Mouse (Mus musculus): ENCODE measurements around the gene Gjc1. TPM values are rescaled to one million over a fixed set of nuclear protein-coding genes. Genes with fewer than 3 reads are reported as not detected.

The Gjc1 gene
- total RNA-seq (2021), result 1 to 10 TPM; 4.6 to 5.8 TPM
- long read RNA-seq, experiment 1, partial matches to known transcripts, result 0 of 4 reads
- long read RNA-seq, experiment 1, other reads (novel, unspliced or antisense), result 0 of 4 reads
- long read RNA-seq, experiment 2, transcript Gjc1-201 (3 exons, 1,903 nt), result major isoform, 6 of 8 reads
- long read RNA-seq, experiment 2, partial matches to known transcripts, result 0 of 8 reads
- long read RNA-seq, experiment 2, other reads (novel, unspliced or antisense), result 2 of 8 reads

GRCm38 (mm10) chr11:102819021-102819782 is at the start of gene Gjc1:
Gene Gjc1, minus strand, starts transcription at chr11:102819700.
- peak; percentile 53 to 60 for DNase-seq
- intact Hi-C loops (cut with DNase I), result loop anchor here (2.0 kb wide), 1 partner anchor 42 kb away; no protein-coding TSS in a partner anchor

DNA sequence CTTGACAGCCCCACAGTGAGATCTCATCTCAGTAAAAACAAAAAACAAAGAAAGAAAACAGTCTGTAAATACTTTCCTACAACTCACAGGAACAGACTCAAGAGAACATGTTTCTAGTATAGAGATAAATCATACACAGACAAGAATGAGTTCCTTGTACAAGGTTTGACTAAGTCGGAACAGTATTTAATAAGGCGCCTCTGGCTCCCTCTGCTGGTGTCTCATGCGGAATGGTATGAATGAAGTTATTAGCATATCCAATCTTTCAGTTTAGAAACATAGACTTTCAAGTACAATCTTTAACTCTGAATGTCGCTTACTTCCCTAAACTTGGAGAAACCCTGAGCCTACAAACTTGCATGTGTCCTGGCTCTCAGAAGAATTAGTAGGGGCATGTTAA is 44.8 kb upstream of the Gjc1 start:
- intact Hi-C loops (cut with DNase I), result loop anchor here (1.0 kb wide), 1 partner anchor 90 kb away; no protein-coding TSS in a partner anchor
- peak; percentile 32 to 54 for DNase-seq

DNA sequence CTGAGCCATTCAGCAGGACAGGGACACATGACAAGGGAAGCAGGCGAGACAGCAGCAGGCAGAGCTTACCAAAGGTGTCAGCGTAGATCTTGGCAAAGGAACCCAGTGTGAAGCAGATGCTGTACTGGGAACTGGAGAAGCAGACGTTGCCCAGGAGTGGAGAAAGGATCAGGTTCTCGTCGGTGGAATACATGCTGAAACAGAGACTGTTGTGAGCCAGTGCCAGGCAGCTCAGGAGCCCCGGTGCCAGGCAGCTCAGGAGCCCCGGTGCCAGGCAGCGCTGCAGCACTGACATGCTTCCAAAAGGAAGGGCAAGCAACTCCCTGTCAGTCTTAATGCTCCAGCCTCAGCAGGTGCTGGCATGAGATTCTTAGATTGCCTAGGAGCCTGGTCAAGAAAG is 40.4 kb upstream of the Gjc1 start:
- peak; percentile 27 to 30 for DNase-seq

DNA sequence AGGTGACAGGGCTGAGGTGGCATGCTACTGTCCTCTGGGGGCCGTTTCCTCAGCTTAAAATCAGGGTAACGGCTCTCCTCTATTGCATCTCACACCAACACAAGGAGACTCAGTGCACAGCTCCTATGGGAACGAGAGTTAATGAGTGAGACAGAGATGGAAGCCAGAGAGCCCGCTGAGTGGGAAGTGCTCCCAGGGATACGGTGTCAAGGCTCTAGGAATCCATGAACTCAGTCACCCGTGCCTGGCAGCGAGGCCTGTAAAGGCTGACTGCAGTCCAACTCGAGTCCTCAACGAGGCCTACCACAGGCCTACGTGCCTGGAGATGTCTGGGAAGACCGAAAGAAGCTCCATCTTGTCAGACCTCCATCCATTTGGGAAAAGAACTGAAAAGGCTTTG is 39.5 kb upstream of the Gjc1 start:
- DNase-seq, result no peak
- intact Hi-C loops (cut with DNase I), result no loop called here

More for the DNA sequence above, 40.4 kb upstream of the Gjc1 start:
- intact Hi-C loops (cut with DNase I), result no loop called here

GRCm38 (mm10) chr11:102855941-102856340 is 36.4 kb upstream of the Gjc1 start:
- DNase-seq, result no peak
- intact Hi-C loops (cut with DNase I), result no loop called here

DNA sequence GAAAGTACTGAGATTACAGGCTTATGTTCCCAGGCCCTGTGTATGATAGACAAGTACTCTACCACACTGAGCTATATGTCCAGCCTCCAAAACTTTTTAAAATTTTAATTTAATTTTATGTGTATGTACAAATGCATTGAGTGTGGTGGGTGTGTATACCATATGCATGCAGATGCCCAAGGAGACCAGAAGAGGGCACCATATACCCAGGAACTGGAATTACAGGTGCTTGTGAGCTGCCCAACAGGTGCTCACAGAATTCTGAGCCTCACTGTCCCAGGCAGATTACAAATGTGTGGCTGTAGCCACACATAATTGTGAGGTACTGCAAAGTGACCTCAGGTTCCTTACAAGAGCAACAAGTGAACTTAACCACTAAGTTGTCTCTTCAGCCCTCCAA is 34.3 kb upstream of the Gjc1 start:
- intact Hi-C loops (cut with DNase I), result no loop called here
- DNase-seq, result no peak

GRCm38 (mm10) chr11:102851883-102852282 is 32.4 kb upstream of the Gjc1 start:
- intact Hi-C loops (cut with DNase I), result loop anchor here (1.0 kb wide), 1 partner anchor 77 kb away; no protein-coding TSS in a partner anchor
- DNase-seq, result peak; percentile 62 to 71

GRCm38 (mm10) chr11:102845926-102846325 is 26.4 kb upstream of the Gjc1 start:
- no peak for DNase-seq
- intact Hi-C loops (cut with DNase I), result no loop called here

DNA sequence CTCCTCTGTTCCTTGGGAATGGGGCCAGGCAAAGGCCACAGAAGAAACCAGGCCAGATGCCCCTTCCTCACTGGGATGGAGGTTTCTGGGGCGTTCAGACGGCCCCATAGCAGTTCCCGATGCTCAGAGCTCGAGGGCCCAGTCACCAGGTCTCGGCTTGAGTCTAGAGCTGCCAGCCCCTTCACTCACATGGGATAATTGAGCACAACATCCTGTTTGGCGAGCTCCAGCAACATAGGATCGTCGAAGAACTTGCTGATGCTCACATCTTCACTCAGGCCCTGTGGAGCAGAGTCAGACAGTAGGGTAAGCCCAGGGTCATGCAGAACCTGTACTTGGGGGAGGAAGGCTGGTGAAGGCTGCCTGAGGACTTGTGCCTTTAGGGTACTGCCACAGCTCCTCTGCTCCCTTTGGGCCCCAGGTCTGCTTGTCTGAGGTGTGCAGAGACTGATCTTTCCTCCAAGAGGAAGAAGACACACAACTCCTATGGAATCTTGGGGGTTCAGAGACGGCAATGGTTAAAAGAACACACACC is 19.2 kb upstream of the Gjc1 start:
- intact Hi-C loops (cut with DNase I), result no loop called here

DNA sequence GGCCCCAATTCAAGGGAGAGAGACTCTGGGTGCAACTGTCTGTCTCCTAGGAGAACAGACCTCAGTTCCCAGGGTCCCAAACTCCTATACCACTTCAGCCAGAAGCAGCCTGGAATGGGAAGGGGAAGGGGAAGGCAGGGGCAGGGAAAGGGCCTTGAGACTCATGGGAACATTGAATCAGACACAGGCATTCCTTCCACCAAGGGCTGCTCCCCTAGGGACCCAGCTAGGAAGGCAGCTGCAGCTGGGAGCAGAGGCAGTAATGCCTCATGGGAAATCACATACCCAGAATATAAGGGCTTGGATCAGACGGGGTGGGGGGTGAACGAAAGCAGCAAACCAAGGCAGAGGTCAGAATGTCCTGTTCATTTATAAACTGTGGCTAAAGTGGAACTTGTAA is 18.6 kb upstream of the Gjc1 start:
- no peak for DNase-seq
- intact Hi-C loops (cut with DNase I), result no loop called here

More for the DNA sequence above, 19.2 kb upstream of the Gjc1 start:
- DNase-seq, result no peak

- no peak for DNase-seq
- intact Hi-C loops (cut with DNase I), result no loop called here
Measured at GRCm38 (mm10) chr11:102837385-102837784, 17.9 kb upstream of the Gjc1 start.

DNA sequence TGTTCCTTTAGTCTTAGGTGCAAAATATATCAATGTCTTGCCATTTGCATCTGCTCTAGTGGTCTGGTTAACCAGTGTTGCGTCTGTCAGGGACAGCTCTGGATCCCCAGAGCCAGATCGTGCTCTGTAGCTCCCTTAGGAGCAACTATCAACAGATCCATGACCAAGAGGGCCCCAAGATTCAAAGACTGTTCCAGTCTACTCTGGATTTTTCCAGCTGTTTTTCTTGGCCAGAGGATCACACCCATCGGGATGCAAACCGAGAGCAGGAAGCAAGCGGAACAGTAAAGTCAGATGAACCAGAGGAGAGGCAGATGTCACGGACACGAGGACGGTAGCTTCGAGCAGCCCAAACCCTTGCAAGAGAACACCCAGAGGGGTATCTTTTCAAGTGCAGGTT is 16.6 kb upstream of the Gjc1 start:
- no peak for DNase-seq
- intact Hi-C loops (cut with DNase I), result no loop called here

GRCm38 (mm10) chr11:102835549-102835948 is 16.0 kb upstream of the Gjc1 start, which contains the start of gene Higd1b:
Gene Higd1b, plus strand, starts transcription at chr11:102835849.
- intact Hi-C loops (cut with DNase I), result no loop called here

DNA sequence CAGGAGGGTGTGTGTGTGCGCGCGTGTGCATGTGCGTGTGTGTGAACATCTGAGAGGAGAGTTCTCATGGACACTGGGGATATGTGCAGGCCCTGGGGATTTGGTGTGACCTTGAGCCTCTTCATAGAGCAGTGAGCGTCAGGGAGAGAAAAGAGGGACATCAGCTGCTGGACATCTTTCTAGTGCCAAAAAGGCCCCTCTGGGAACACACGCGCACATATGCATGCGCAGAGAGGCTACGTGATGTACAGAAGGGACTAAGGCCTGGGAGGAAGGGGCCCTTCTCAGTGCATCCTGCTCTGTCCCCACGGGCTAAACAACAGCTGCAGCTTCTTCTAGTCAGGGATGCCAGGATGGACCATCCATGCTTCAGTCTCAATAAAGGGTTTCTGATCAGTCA is 14.7 kb upstream of the Gjc1 start:
- intact Hi-C loops (cut with DNase I), result no loop called here
- DNase-seq, result no peak

More at GRCm38 (mm10) chr11:102835549-102835948, 16.0 kb upstream of the Gjc1 start, which contains the start of gene Higd1b:
- no peak for DNase-seq

DNA sequence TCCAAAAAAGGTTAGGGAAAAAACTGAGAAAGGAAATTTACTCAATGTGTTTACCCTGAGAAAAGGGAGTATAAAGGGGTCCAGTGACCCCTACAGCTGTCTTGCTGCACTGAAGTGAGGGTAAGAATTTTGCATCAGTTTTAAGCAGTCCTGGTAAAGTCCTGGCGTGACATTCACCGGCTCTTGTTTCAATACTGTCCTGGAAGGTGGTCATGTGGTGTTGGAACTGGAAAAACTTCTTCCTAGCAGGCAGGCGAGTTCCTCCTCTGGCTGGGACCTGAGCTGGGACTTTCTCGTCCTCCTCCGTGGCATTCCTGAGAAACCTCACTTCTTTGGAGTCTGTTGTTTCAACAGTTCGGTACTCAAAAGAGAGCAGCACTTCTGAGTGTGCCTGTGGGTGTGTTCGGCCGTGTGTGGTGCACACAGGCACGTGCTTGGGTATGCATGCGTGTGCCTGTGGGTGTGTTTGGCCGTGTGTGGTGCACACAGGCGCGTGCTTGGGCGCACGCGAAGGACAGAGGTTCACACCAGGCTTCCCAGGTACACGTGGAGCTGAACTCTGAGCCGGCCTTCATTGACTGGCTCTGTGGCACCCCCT is 13.3 kb upstream of the Gjc1 start:
- DNase-seq, result no peak
- intact Hi-C loops (cut with DNase I), result no loop called here

GRCm38 (mm10) chr11:102830276-102830675 is 10.8 kb upstream of the Gjc1 start:
- intact Hi-C loops (cut with DNase I), result no loop called here
- DNase-seq, result no peak

- intact Hi-C loops (cut with DNase I), result no loop called here
- no peak for DNase-seq
Measured at GRCm38 (mm10) chr11:102827097-102827496, 7.6 kb upstream of the Gjc1 start.

DNA sequence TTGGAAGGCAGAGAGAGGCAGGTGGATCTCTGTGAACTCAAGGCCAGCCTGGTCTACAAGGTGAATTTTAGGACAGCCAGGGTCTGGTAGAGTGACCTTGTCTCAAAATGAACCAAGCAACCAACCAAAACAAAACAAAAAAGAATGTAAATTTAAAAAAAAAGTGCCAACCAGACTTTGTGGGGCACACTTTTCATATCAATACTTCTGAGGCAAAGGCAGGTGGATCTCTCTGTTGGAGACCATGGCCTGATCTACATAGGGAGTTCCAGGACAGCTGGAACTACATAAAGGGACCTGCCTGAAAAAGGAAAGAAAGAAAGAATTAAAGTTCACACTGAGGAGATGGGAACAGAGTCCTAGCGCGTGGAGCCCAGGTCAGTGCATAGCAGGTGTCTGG is 7.0 kb upstream of the Gjc1 start:
- intact Hi-C loops (cut with DNase I), result no loop called here
- DNase-seq, result no peak

DNA sequence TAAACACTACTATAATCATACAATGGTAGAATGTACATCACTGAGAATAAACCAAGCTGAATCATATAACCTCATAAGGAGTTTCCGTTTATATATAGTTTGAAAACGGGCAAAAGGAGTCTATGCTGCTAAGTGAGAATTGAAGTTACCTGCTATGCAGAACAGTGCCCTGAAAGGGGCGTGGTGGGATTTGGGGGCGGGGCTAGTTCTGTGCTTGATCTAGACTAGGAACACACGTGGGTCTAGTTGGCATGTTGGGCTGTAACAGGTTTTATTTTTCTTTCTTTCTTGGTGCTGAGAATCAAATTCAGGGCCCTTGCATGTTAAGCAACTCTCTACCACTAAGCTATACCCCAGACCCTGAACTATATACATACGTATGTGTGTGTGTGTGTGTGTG is 1.7 kb upstream of the Gjc1 start:
- DNase-seq, result no peak
- intact Hi-C loops (cut with DNase I), result no loop called here

GRCm38 (mm10) chr11:102820432-102820831 is 932 bp upstream of the Gjc1 start:
- DNase-seq, result no peak
- intact Hi-C loops (cut with DNase I), result no loop called here

GRCm38 (mm10) chr11:102819783-102820385 is 384 bp upstream of the Gjc1 start:
- intact Hi-C loops (cut with DNase I), result loop anchor here (2.0 kb wide), 1 partner anchor 43 kb away; no protein-coding TSS in a partner anchor

More at GRCm38 (mm10) chr11:102819783-102820385, 384 bp upstream of the Gjc1 start:
- no peak for DNase-seq
